Mouse (Mus musculus): ENCODE data around the gene Shc3. TPM values are rescaled to one million over a fixed set of nuclear protein-coding genes. Genes with fewer than 3 reads are reported as not detected.

Shc3 gene
- polyA plus RNA-seq, 2 experiments from 2014 or later = not detected

Other genes with a start within 250 kb of the Shc3 start
- not detected for gene S1pr3, start 160.8 kb downstream of the Shc3 start, polyA plus RNA-seq (2017; shearing (Covaris generic))
- 10 to 100 TPM; 31.7 to 37.2 TPM for gene Cks2, start 75.8 kb upstream of the Shc3 start, polyA plus RNA-seq (2017; shearing (Covaris generic))
- gene Secisbp2, start 82.3 kb upstream of the Shc3 start, polyA plus RNA-seq (2017; shearing (Covaris generic)) = 10 to 100 TPM; 39.3 to 46.0 TPM
- gene Sema4d, start 224.3 kb upstream of the Shc3 start, polyA plus RNA-seq (2017; shearing (Covaris generic)) = 100 to 1,000 TPM; 122 to 152 TPM